ENCODE assay signal across 32 mouse cellular contexts in the genomic region with DNA sequence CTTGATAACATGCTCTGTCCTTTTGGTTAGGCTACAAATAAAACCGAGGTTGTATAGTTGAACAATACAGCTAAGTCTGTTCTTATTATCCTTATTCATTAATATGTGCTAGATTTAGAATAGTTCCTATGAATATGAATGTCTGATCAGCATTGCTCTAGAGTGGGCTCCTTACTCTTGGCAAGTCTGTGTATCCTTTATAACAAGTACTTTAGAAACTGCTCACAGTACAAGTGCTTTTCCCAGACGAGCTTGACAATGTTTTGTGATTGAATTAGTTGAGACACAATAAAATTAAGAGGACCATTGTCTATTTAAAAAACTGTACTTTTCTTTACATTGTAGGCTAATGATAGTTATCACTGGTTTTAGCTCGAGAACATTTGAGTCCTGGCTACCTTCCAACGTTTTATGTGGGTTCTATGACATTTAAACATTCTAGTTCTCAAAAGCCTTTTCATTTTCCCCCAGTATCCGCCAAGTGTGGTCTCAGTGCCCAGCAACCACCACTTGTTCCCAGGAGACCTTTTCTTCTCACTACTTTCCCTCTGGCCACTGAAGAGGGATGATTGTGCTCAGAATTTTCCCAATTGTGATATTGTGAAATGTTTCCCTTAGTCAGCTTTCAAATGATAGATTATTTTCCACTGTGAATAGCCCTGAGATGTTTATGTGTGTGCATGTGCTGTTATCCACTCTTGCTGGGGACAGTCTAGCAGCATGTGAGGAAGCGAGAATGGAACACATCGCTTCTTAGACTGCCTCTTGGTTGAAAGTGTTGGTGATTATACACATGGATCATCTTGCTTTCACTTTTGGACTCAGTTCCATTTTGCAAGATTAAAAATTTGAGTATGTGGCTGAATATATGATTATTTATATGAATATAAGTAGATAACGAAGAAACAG. TPM values are rescaled to one million over a fixed set of nuclear protein-coding genes. Genes with fewer than 3 reads are reported as not detected.
DNase-seq lines count a peak whose midpoint lies in the region; ATAC-seq lines count a peak whose summit lies in the region.
"Had no signal": no experiment of that assay in that cellular context is flagged by ENCODE, and none has a peak within 500 bp of the region (broad histone marks: within the 10 kb centered on the region; RNA-seq: fewer than 3 reads in every experiment).

No protein-coding gene starts in this region.

- no peaks in the 10 kb centered on the region for H3K36me3 ChIP-seq in hindbrain, embryonic 15.5 days
- no peaks in the 10 kb centered on the region for H3K36me3 ChIP-seq in hindbrain, embryonic 13.5 days
- no peaks in the 10 kb centered on the region for H3K36me3 ChIP-seq in midbrain, embryonic 14.5 days (ENCODE audit: control insufficient read depth, insufficient read depth, low read length)
- H3K36me3 ChIP-seq in midbrain, embryonic 11.5 days (ENCODE audit: control insufficient read depth, insufficient read depth, low read length), result no peaks in the 10 kb centered on the region
- H3K36me3 ChIP-seq: embryonic facial prominence, embryonic 10.5 days; G1E; heart, embryonic 12.5 days; limb, embryonic 15.5 days; midbrain, embryonic 12.5 days; neural tube, embryonic 13.5 days had no signal

- no peak overlapping the region for H3K4me3 ChIP-seq in hindbrain, embryonic 15.5 days
- no peak overlapping the region for H3K4me3 ChIP-seq in hindbrain, embryonic 13.5 days
- no peak overlapping the region for H3K4me3 ChIP-seq in midbrain, embryonic 14.5 days (replicated peaks; ENCODE audit: low read depth, low read length)
- no peak overlapping the region for H3K4me3 ChIP-seq in midbrain, embryonic 11.5 days (ENCODE audit: low read depth, low read length)
- H3K4me3 ChIP-seq: embryonic facial prominence, embryonic 10.5 days; heart, embryonic 12.5 days; limb, embryonic 15.5 days; midbrain, embryonic 12.5 days; neural tube, embryonic 13.5 days had no signal

- no peaks in the 10 kb centered on the region for H3K9me3 ChIP-seq in hindbrain, embryonic 15.5 days
- H3K9me3 ChIP-seq in hindbrain, embryonic 13.5 days, result no peaks in the 10 kb centered on the region
- H3K9me3 ChIP-seq in midbrain, embryonic 14.5 days (ENCODE audit: control insufficient read depth, low read length), result no peaks in the 10 kb centered on the region
- H3K9me3 ChIP-seq in midbrain, embryonic 11.5 days (ENCODE audit: control insufficient read depth, low read length), result no peaks in the 10 kb centered on the region
- H3K9me3 ChIP-seq: embryonic facial prominence, embryonic 10.5 days; G1E; heart, embryonic 12.5 days; limb, embryonic 15.5 days; midbrain, embryonic 12.5 days; neural tube, embryonic 13.5 days had no signal

- H3K27me3 ChIP-seq in hindbrain, embryonic 15.5 days, result no peaks in the 10 kb centered on the region
- no peaks in the 10 kb centered on the region for H3K27me3 ChIP-seq in hindbrain, embryonic 13.5 days
- no peaks in the 10 kb centered on the region for H3K27me3 ChIP-seq in midbrain, embryonic 14.5 days (ENCODE audit: control insufficient read depth, insufficient read depth, low read length)
- H3K27me3 ChIP-seq in midbrain, embryonic 11.5 days (ENCODE audit: control insufficient read depth, insufficient read depth, low read length), result no peaks in the 10 kb centered on the region
- H3K27me3 ChIP-seq: heart, embryonic 12.5 days; limb, embryonic 15.5 days; midbrain, embryonic 12.5 days; neural tube, embryonic 13.5 days had no signal

- H3K4me1 ChIP-seq in hindbrain, embryonic 15.5 days (replicated peaks), result no peaks in the 10 kb centered on the region
- no peaks in the 10 kb centered on the region for H3K4me1 ChIP-seq in hindbrain, embryonic 13.5 days (replicated peaks)
- no peaks in the 10 kb centered on the region for H3K4me1 ChIP-seq in midbrain, embryonic 14.5 days (ENCODE audit: control insufficient read depth, insufficient read depth, low read length)
- no peaks in the 10 kb centered on the region for H3K4me1 ChIP-seq in midbrain, embryonic 11.5 days (ENCODE audit: control insufficient read depth, insufficient read depth, low read length)
- H3K4me1 ChIP-seq: embryonic facial prominence, embryonic 10.5 days; heart, embryonic 12.5 days; limb, embryonic 15.5 days; midbrain, embryonic 12.5 days; neural tube, embryonic 13.5 days had no signal

- DNase-seq in cerebellum, postnatal 10 days, result peak; percentile 3 to 7
- no peak for DNase-seq in cerebellum, adult 11 months
- DNase-seq in midbrain, embryonic 14.5 days, result peak; percentile 15
- no peak for DNase-seq in midbrain, embryonic 11.5 days (ENCODE audit: low spot score, missing footprints)
- DNase-seq: cerebellum, adult 9-10 months; gastrocnemius, postnatal 14 days; heart, adult 18-20 months; heart, postnatal 10 days; kidney, adult 18-20 months; kidney, postnatal 4 days; left cerebral cortex, postnatal 4 days; lung, postnatal 4 days; right cerebral cortex, postnatal 4 days; thymus, postnatal 14 days had no signal

- no peak overlapping the region for H3K4me2 ChIP-seq in hindbrain, embryonic 15.5 days
- no peak overlapping the region for H3K4me2 ChIP-seq in hindbrain, embryonic 13.5 days
- H3K4me2 ChIP-seq in midbrain, embryonic 14.5 days (ENCODE audit: low read length), result no peak overlapping the region
- H3K4me2 ChIP-seq in midbrain, embryonic 11.5 days, result no peak overlapping the region
- H3K4me2 ChIP-seq: heart, embryonic 12.5 days; limb, embryonic 15.5 days; midbrain, embryonic 12.5 days; neural tube, embryonic 13.5 days had no signal

- no peak overlapping the region for H3K9ac ChIP-seq in hindbrain, embryonic 15.5 days
- no peak overlapping the region for H3K9ac ChIP-seq in hindbrain, embryonic 13.5 days
- no peak overlapping the region for H3K9ac ChIP-seq in midbrain, embryonic 14.5 days (replicated peaks; ENCODE audit: low read length)
- no peak overlapping the region for H3K9ac ChIP-seq in midbrain, embryonic 11.5 days (ENCODE audit: low read length)
- H3K9ac ChIP-seq: heart, embryonic 12.5 days; limb, embryonic 15.5 days; liver, embryonic 14.5 days; midbrain, embryonic 12.5 days; neural tube, embryonic 13.5 days had no signal

- WGBS in hindbrain, embryonic 15.5 days, result 66% methylated on average over 8 of the region's 8 CpGs
- 73% methylated on average over 8 of the region's 8 CpGs for WGBS in hindbrain, embryonic 13.5 days
- WGBS in midbrain, embryonic 14.5 days, result 77% methylated on average over 8 of the region's 8 CpGs
- WGBS in midbrain, embryonic 11.5 days, result 79% methylated on average over 8 of the region's 8 CpGs

- ATAC-seq in hindbrain, embryonic 15.5 days (ENCODE audit: low FRiP score, low read depth), result no peak
- ATAC-seq in hindbrain, embryonic 13.5 days (ENCODE audit: low FRiP score), result no peak
- no peak for ATAC-seq in midbrain, embryonic 14.5 days (ENCODE audit: low FRiP score, low TSS enrichment)
- no peak for ATAC-seq in midbrain, embryonic 11.5 days (ENCODE audit: low FRiP score)
- 0 out of 2 replicates have a peak, but pooled peaks have one; percentile 20 for ATAC-seq in granulocyte monocyte progenitor cell, adult 5-6 weeks (replicated peaks; ENCODE audit: poor library complexity, severe bottlenecking)
- no peak for ATAC-seq in inflammation-experienced regulatory T-cells, adult 6 months
- ATAC-seq: Patski had no signal

- H3K27ac ChIP-seq in hindbrain, embryonic 15.5 days (replicated peaks), result 0 out of 2 replicates have a peak overlapping the region, but pooled peaks have one; percentile 42
- no peak overlapping the region for H3K27ac ChIP-seq in hindbrain, embryonic 13.5 days
- no peak overlapping the region for H3K27ac ChIP-seq in midbrain, embryonic 14.5 days (replicated peaks; ENCODE audit: low read depth, low read length)
- no peak overlapping the region for H3K27ac ChIP-seq in midbrain, embryonic 11.5 days (ENCODE audit: low read depth, low read length)
- H3K27ac ChIP-seq: embryonic facial prominence, embryonic 10.5 days; limb, embryonic 15.5 days; liver, embryonic 14.5 days; midbrain, embryonic 12.5 days; neural tube, embryonic 13.5 days had no signal

RNA-seq across cellular contexts. Expression of a gene that starts 7.0 kb away (rescaled TPM):
- not detected in 2 replicates for polyA plus RNA-seq in hindbrain, embryonic 15.5 days (2015; fragmentation: Nextera tagmentation; extraction: Ambion mirVana)
- not detected in 2 replicates for polyA plus RNA-seq in hindbrain, embryonic 13.5 days (2015; fragmentation: Nextera tagmentation; extraction: Ambion mirVana)
- not detected in 2 replicates for polyA plus RNA-seq in midbrain, embryonic 14.5 days (2014; fragmentation: Nextera tagmentation; extraction: Ambion mirVana)
- not detected in 2 replicates for polyA plus RNA-seq in midbrain, embryonic 11.5 days (2014; fragmentation: Nextera tagmentation; extraction: Ambion mirVana)
- not detected in 2 replicates for total RNA-seq in granulocyte monocyte progenitor cell, adult 5-6 weeks (2014; fragmentation: Nextera tagmentation)
- total RNA-seq in granulocyte monocyte progenitor cell, adult 5-6 weeks (2017), result not detected in 2 replicates
- polyA plus RNA-seq in inflammation-experienced regulatory T-cells, adult 6 months (2017; shearing (Covaris generic)), result not detected
- total RNA-seq: adrenal gland, adult 18-20 months; adrenal gland, postnatal 4 days; common myeloid progenitor, adult 5-6 weeks; gastrocnemius, postnatal 14 days; heart, postnatal 10 days had no signal
- polyA plus RNA-seq: embryonic facial prominence, embryonic 10.5 days; G1E; kidney, embryonic 16.5 days; limb, embryonic 15.5 days; liver, embryonic 14.5 days; lung, embryonic 16.5 days; midbrain, embryonic 12.5 days; neural tube, embryonic 13.5 days; Patski; stomach, embryonic 14.5 days had no signal

RNA-seq across cellular contexts. Expression of a gene that starts 54.7 kb away (rescaled TPM):
- 5.3 and 7.8 TPM in 2 replicates for polyA plus RNA-seq in hindbrain, embryonic 15.5 days (2015; fragmentation: Nextera tagmentation; extraction: Ambion mirVana)
- polyA plus RNA-seq in hindbrain, embryonic 13.5 days (2015; fragmentation: Nextera tagmentation; extraction: Ambion mirVana), result 2.4 and 4.1 TPM in 2 replicates
- polyA plus RNA-seq in midbrain, embryonic 14.5 days (2014; fragmentation: Nextera tagmentation; extraction: Ambion mirVana), result 4.2 and 6.1 TPM in 2 replicates
- polyA plus RNA-seq in midbrain, embryonic 11.5 days (2014; fragmentation: Nextera tagmentation; extraction: Ambion mirVana), result 1.2 and 1.5 TPM in 2 replicates
- total RNA-seq in granulocyte monocyte progenitor cell, adult 5-6 weeks (2014; fragmentation: Nextera tagmentation), result 53.5 and 76.2 TPM in 2 replicates
- 45.7 and 57.2 TPM in 2 replicates for total RNA-seq in granulocyte monocyte progenitor cell, adult 5-6 weeks (2017)
- 10 to 100 TPM; 28.7 to 30.5 (median 29.4) TPM for polyA plus RNA-seq in inflammation-experienced regulatory T-cells, adult 6 months (2017; shearing (Covaris generic))
- polyA plus RNA-seq: G1E had no signal

Comparison
In these comparisons a context has a peak if more than half of its experiments do, and no peak if none do; other contexts are left out.
1. DNase-seq: peak in cerebellum, postnatal 10 days (2 of 2) and midbrain, embryonic 14.5 days (single experiment); none in cerebellum, adult 11 months (single experiment) and midbrain, embryonic 11.5 days (single experiment).